Mouse (Mus musculus) ES-Bruce4 (cell line): Measurements from ENCODE around the gene Zfp385b.

Experiments used
- EP300 ChIP-seq: IDR thresholded peaks from 2 replicates; pipeline ENCODE4 v1.6.1; 2011; ENCODE audit warnings: low read depth, low read length; ENCODE audit not compliant: insufficient read depth
- POLR2A ChIP-seq: IDR thresholded peaks from one replicate; pipeline ENCODE4 v1.8.1; 2011; ENCODE audit warnings: low read length; ENCODE audit not compliant: insufficient read depth

DNA sequence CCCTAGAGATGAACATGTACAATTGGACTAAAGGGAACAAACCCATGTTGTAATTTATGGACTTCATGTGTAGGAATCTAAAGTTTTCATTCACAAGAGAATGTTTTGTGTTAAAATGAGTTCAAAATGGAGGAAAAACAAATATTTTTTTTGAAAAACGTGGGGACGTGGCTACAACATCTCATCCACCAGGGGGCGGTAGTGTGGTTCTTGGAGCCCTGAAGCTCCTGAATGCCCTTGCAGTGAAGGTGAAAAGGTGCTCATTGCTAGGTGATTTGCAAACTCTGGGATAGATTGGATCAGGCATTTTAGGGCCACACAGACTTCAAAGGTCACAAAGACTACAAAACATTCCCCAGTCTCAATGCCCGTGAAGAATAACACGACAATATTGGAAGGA is 432.9 kb downstream of the Zfp385b start:
- TF ChIP-seq EP300 (no peak), POLR2A (no peak)
